Mouse (Mus musculus) cortical plate, adult 2 months (tissue): ENCODE data around the gene Filip1l.

ENCODE experiments used
- CTCF ChIP-seq: fragments of 200-500 bp; IDR thresholded peaks from 2 replicates; pipeline ENCODE4 v1.5.1; 2011; ENCODE audit warnings: mild to moderate bottlenecking, control low read depth, low read length; ENCODE audit not compliant: insufficient read depth; ENCODE audit errors: extremely low read depth
- POLR2A ChIP-seq: fragments of 200-500 bp; IDR thresholded peaks from 2 replicates; pipeline ENCODE4 v1.6.1; 2011; ENCODE audit warnings: mild to moderate bottlenecking, low read length, control low read depth; ENCODE audit not compliant: insufficient read depth; ENCODE audit errors: extremely low read depth

DNA sequence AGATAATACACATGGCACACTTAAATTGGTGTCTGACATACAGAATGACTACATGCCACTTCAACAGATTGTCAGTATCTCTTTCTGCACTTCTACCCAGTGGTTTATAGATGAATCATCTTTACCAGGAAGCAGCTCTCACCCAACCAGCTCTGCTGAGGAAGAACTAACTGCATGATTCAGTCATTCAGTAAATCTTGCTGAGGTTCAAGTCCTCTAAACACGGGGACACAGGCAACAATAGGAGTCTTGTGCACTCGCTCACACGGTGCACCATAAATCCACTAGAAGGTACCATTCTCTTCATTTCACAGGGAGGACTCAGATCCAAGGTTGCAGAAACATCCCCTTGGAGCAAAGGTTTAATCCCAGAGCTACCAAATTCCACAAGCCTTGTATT lies 148.0 kb downstream of the Filip1l start:
- TF ChIP-seq POLR2A (no peak), CTCF (no peak)
